In the genomic region with DNA sequence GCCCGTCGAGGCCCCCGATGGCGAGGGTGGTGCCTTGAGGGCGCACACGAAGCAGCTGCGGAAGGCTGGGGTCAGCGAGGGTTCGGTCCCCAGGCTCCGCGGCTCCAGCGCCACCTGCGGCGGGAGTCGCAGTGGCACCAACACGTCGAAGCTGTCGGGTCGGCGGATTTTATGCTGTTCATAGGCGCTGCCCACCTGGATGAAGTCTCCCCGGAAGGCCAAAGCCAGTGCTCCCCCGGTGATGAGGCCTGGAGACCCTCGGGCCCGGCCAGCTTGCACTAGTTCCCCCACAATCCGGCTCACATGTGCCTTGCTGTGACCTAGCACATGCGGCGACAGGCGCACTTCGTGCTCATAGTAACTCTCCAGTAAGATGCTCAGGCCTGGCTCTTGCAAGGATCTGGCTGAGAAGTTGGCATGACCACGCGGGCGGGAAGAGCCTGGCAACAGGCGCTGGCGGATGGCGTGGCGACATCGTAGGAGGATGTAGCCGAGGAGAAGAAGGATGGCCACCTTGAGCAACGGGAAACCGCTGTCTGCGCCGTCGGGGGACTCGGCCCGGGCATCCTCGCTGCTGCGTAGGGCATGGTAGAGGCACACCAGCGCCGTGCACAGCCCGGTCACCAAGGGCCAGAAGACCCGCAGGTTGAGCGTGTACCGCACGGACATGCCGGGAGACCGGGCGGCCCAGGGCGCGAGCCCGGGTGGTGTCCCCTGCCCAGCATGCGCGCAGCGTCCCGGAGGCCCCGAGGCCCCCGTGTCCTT, we compare ENCODE assay signal across 8 mouse cellular contexts. TPM values are rescaled to one million over a fixed set of nuclear protein-coding genes. Genes with fewer than 3 reads are reported as not detected.
DNase-seq lines count a peak whose midpoint lies in the region; ATAC-seq and TF ChIP-seq lines count a peak whose summit lies in the region.

No protein-coding gene starts in this region.

- peak; percentile 19 for ATAC-seq in intestine, postnatal 0 days
- peak; percentile 30; the same call in 1 of the 2 replicates for ATAC-seq in stomach, embryonic 15.5 days (ENCODE audit: insufficient read depth, low FRiP score, low read depth)

- peak overlapping the region; percentile 81 for H3K4me3 ChIP-seq in bone marrow macrophage, adult 2 months (ENCODE audit: insufficient read depth, low read length)
- H3K4me3 ChIP-seq in intestine, postnatal 0 days (ENCODE audit: low read depth, low read length) = peak overlapping the region; percentile 71
- peak overlapping the region; percentile 75 for H3K4me3 ChIP-seq in stomach, embryonic 15.5 days (replicated peaks)

- H3K27ac ChIP-seq in bone marrow macrophage, adult 2 months (ENCODE audit: insufficient read depth, low read depth, low read length) = peak overlapping the region; percentile 98
- H3K27ac ChIP-seq in intestine, postnatal 0 days (ENCODE audit: low read depth, low read length) = peak overlapping the region; percentile 89
- H3K27ac ChIP-seq in stomach, embryonic 15.5 days = peak overlapping the region; percentile 92

- DNase-seq in ovary, postnatal 14 days (ENCODE audit: low spot score) = peak; percentile 13
- DNase-seq in ovary, postnatal 36 days (ENCODE audit: low spot score) = no peak
- peak; percentile 40 for DNase-seq in gastrocnemius, postnatal 14 days
- DNase-seq in lung, postnatal 4 days = peak; percentile 58 to 71
- DNase-seq in urinary bladder, adult 2 months (ENCODE audit: low spot score) = no peak

- H3K9me3 ChIP-seq in intestine, postnatal 0 days (ENCODE audit: control insufficient read depth) = no peaks in the 10 kb centered on the region
- no peaks in the 10 kb centered on the region for H3K9me3 ChIP-seq in stomach, embryonic 15.5 days

- peak overlapping the region; percentile 85 for H3K4me2 ChIP-seq in intestine, postnatal 0 days (replicated peaks; ENCODE audit: low read depth)
- peak overlapping the region; percentile 85 for H3K4me2 ChIP-seq in stomach, embryonic 15.5 days

- H3K36me3 ChIP-seq in intestine, postnatal 0 days (ENCODE audit: control insufficient read depth, insufficient read depth) = peaks cover 3% of the 10 kb centered on the region; the same call in 1 of the 2 replicates
- peaks cover 11% of the 10 kb centered on the region; the same call in 1 of the 2 replicates for H3K36me3 ChIP-seq in stomach, embryonic 15.5 days

- intact Hi-C loops in gastrocnemius, postnatal 14 days (cut with DNase I; ENCODE audit: low total_unique reads) = no loop called here

- H3K27me3 ChIP-seq in intestine, postnatal 0 days (replicated peaks; ENCODE audit: control insufficient read depth, insufficient read depth, low read length) = no peaks in the 10 kb centered on the region
- H3K27me3 ChIP-seq in stomach, embryonic 15.5 days (replicated peaks) = peaks cover 12% of the 10 kb centered on the region

- H3K4me1 ChIP-seq in bone marrow macrophage, adult 2 months (ENCODE audit: control insufficient read depth, insufficient read depth, low read length) = peaks cover 59% of the 10 kb centered on the region
- peaks cover 6% of the 10 kb centered on the region; the same call in 1 of the 2 replicates for H3K4me1 ChIP-seq in intestine, postnatal 0 days (replicated peaks; ENCODE audit: control insufficient read depth, insufficient read depth, low read length)
- peaks cover 32% of the 10 kb centered on the region for H3K4me1 ChIP-seq in stomach, embryonic 15.5 days

- H3K9ac ChIP-seq in intestine, postnatal 0 days (ENCODE audit: low read depth, low read length) = peak overlapping the region; percentile 90
- peak overlapping the region; percentile 85 for H3K9ac ChIP-seq in stomach, embryonic 15.5 days

- WGBS in intestine, postnatal 0 days = 8% methylated on average over 59 of the region's 67 CpGs
- 8% methylated on average over 67 of the region's 67 CpGs for WGBS in stomach, embryonic 15.5 days

- no peak for TF ChIP-seq POLR2A in bone marrow macrophage, adult 2 months (IDR thresholded peaks at IDR 0.05; ENCODE audit: borderline replicate concordance, low read depth, low read length)

- no peak for TF ChIP-seq CTCF in bone marrow macrophage, adult 2 months (IDR thresholded peaks at IDR 0.05; ENCODE audit: low read depth, low read length)
- peak; percentile 64 for TF ChIP-seq CTCF in intestine, postnatal 0 days (IDR thresholded peaks at IDR 0.05; ENCODE audit: low read depth)

RNA-seq across cellular contexts. Expression of a gene that starts 0.9 kb away (rescaled TPM):
- polyA plus RNA-seq in bone marrow macrophage, adult 2 months (2012; ENCODE audit: insufficient read depth, insufficient read length, missing spikeins) = 50.9 and 59.0 TPM in 2 replicates
- total RNA-seq in gastrocnemius, postnatal 14 days (2021) = 10 to 100 TPM; 17.3 to 18.7 TPM
- polyA plus RNA-seq in intestine, postnatal 0 days (2015; fragmentation: Nextera tagmentation; extraction: Ambion mirVana) = 4.6 and 5.6 TPM in 2 replicates
- polyA plus RNA-seq in stomach, embryonic 15.5 days (2015; fragmentation: Nextera tagmentation; extraction: Ambion mirVana) = 6.2 and 6.4 TPM in 2 replicates
- polyA plus RNA-seq in urinary bladder, adult 2 months (2012; rRNA removed) = 16.6 and 19.9 TPM in 2 replicates

RNA-seq across cellular contexts. Expression of a gene that starts 42.3 kb away (rescaled TPM):
- 13.6 and 15.8 TPM in 2 replicates for polyA plus RNA-seq in bone marrow macrophage, adult 2 months (2012; ENCODE audit: insufficient read depth, insufficient read length, missing spikeins)
- 10 to 100 TPM; 68.9 to 75.6 TPM for total RNA-seq in gastrocnemius, postnatal 14 days (2021)
- polyA plus RNA-seq in intestine, postnatal 0 days (2015; fragmentation: Nextera tagmentation; extraction: Ambion mirVana) = 123 and 139 TPM in 2 replicates
- 105 and 113 TPM in 2 replicates for polyA plus RNA-seq in stomach, embryonic 15.5 days (2015; fragmentation: Nextera tagmentation; extraction: Ambion mirVana)
- polyA plus RNA-seq in urinary bladder, adult 2 months (2012; rRNA removed) = 64.4 and 72.4 TPM in 2 replicates

RNA-seq across cellular contexts. Expression of a gene that starts 42.8 kb away (rescaled TPM):
- polyA plus RNA-seq in bone marrow macrophage, adult 2 months (2012; ENCODE audit: insufficient read depth, insufficient read length, missing spikeins) = not detected in 2 replicates
- under 1 TPM; 0.88 to 0.89 TPM for total RNA-seq in gastrocnemius, postnatal 14 days (2021)
- 3.0 and 3.4 TPM in 2 replicates for polyA plus RNA-seq in intestine, postnatal 0 days (2015; fragmentation: Nextera tagmentation; extraction: Ambion mirVana)
- 6.5 and 7.4 TPM in 2 replicates for polyA plus RNA-seq in stomach, embryonic 15.5 days (2015; fragmentation: Nextera tagmentation; extraction: Ambion mirVana)
- polyA plus RNA-seq in urinary bladder, adult 2 months (2012; rRNA removed) = 2.3 and 2.8 TPM in 2 replicates

Comparison
In these comparisons a context has a peak if more than half of its experiments do, and no peak if none do; other contexts are left out.
1. DNase-seq: peak in ovary, postnatal 14 days (single experiment), gastrocnemius, postnatal 14 days (single experiment) and lung, postnatal 4 days (2 of 2); none in ovary, postnatal 36 days (single experiment) and urinary bladder, adult 2 months (single experiment).
2. Peak in every context shown above with its lines, with median percentiles within 50 percentile points of each other: H3K27ac ChIP-seq and H3K4me3 ChIP-seq.